Mouse (Mus musculus): Measurements from ENCODE around the gene Selenov. TPM values are rescaled to one million over a fixed set of nuclear protein-coding genes. Genes with fewer than 3 reads are reported as not detected.
"Not testable (repeated sequence)": the region's sequence is repeated elsewhere in the genome, so short reads cannot be mapped to it uniquely, and the experiment has no call there.

Selenov gene
- polyA plus RNA-seq, 1 experiment from 2014 or later = 0.41 TPM

DNA sequence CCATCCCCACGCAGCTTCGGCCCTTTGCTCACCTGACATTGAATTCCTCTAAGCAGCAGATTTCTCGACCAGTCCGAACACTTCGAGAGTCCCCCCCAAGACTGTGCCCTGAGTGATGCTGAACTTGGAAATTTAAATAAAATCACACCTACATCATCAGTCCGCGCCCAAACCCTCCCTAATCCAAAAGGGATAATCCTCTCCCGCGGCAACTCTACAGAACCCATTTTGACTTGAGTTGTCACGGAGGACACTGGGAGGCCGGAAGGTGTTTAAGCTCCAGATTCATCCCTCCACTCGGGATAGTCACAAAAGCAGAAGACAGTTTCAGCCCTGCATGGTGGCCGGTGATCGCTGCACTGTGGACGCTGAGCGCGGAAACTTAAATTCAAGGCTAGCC, 39.0 kb downstream of the Selenov start:
- Histone ChIP-seq H3K36me3 (replicated peaks) (no peaks in the 10 kb centered on the region), H3K4me1 (no peaks in the 10 kb centered on the region), H3K27ac (no peak overlapping the region), H3K27me3 (no peaks in the 10 kb centered on the region), H3K9ac (no peak overlapping the region), H3K4me2 (no peak overlapping the region), H3K9me3 (peaks cover 6% of the 10 kb centered on the region; the same call in 1 of the 2 replicates), H3K4me3 (replicated peaks) (no peak overlapping the region)
- WGBS = 92% methylated on average over 17 of the region's 17 CpGs
- ATAC-seq (ENCODE audit: low FRiP score) = no peak

DNA sequence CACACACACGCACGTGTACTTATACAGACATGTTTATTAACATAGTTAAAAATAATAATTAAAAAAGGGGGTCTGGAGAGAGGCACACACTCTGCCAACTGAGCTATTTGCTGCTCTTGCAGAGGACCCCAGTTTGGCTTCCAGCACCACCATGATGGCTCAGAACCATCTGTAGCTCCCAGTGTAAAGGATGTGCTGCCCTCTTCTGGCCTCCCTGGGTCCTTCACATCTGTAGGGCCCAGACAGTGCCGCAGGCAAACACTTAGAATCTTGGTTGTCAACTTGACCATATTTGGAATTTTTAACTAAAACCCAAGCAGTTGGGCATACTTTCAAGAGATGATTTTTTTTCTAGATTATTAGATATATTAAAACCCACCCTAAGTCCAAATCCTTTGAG, 42.0 kb downstream of the Selenov start:
- ATAC-seq (ENCODE audit: low FRiP score) = no peak
- Histone ChIP-seq H3K27ac (no peak overlapping the region), H3K4me2 (no peak overlapping the region), H3K9ac (no peak overlapping the region), H3K36me3 (replicated peaks) (no peaks in the 10 kb centered on the region), H3K4me1 (no peaks in the 10 kb centered on the region), H3K27me3 (no peaks in the 10 kb centered on the region), H3K9me3 (no peaks in the 10 kb centered on the region), H3K4me3 (replicated peaks) (no peak overlapping the region)
- WGBS = 85% methylated on average over 3 of the region's 3 CpGs

DNA sequence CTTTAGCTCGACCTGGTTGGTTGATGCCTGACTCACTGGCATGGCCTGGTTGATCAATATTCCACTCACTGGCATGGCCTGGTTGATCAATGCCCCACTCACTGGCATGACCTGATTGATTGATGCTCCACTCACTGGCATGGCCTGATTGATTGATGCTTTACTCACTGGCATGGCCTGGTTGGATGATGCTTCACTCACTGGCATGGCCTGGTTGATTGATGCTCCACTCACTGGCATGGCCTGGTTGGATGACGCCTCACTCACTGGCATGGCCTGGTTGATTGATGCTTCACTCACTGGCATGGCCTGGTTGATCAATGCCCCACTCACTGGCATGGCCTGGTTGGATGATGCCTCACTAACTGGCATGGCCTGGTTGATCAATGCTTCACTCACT, 47.0 kb downstream of the Selenov start:
- ATAC-seq (ENCODE audit: low FRiP score); H3K36me3 ChIP-seq (replicated peaks); H3K27me3 ChIP-seq; H3K4me3 ChIP-seq (replicated peaks); H3K4me1 ChIP-seq; H3K9me3 ChIP-seq; H3K27ac ChIP-seq; H3K9ac ChIP-seq; H3K4me2 ChIP-seq: not testable (repeated sequence)
- WGBS = 71% methylated on average over 2 of the region's 2 CpGs

Other genes starting within 250 kb of the Selenov start
- gene Psmc4, start 241.1 kb downstream of the Selenov start, polyA plus RNA-seq (2016; fragmentation: Nextera tagmentation; extraction: Ambion mirVana) = 374 and 379 TPM in 2 replicates
- gene Fcgbp, start 219.9 kb downstream of the Selenov start, polyA plus RNA-seq (2016; fragmentation: Nextera tagmentation; extraction: Ambion mirVana) = 0.20 and 0.26 TPM in 2 replicates
- 0.12 and 0.17 TPM in 2 replicates for gene 9530053A07Rik, start 161.7 kb downstream of the Selenov start, polyA plus RNA-seq (2016; fragmentation: Nextera tagmentation; extraction: Ambion mirVana)
- gene Fbl, start 121.5 kb downstream of the Selenov start, polyA plus RNA-seq (2016; fragmentation: Nextera tagmentation; extraction: Ambion mirVana) = 147 and 151 TPM in 2 replicates
- gene Dyrk1b, start 111.7 kb downstream of the Selenov start, polyA plus RNA-seq (2016; fragmentation: Nextera tagmentation; extraction: Ambion mirVana) = 16.9 and 17.4 TPM in 2 replicates
- 3.8 and 7.1 TPM in 2 replicates for gene Eid2, start 23.3 kb downstream of the Selenov start, polyA plus RNA-seq (2016; fragmentation: Nextera tagmentation; extraction: Ambion mirVana)
- 24.1 and 27.8 TPM in 2 replicates for gene Eid2b, start 13.4 kb downstream of the Selenov start, polyA plus RNA-seq (2016; fragmentation: Nextera tagmentation; extraction: Ambion mirVana)
- 42.9 and 43.5 TPM in 2 replicates for gene Dll3, start 11.1 kb upstream of the Selenov start, polyA plus RNA-seq (2016; fragmentation: Nextera tagmentation; extraction: Ambion mirVana)
- gene Timm50, start 20.9 kb upstream of the Selenov start, polyA plus RNA-seq (2016; fragmentation: Nextera tagmentation; extraction: Ambion mirVana) = 189 and 196 TPM in 2 replicates
- gene Supt5, start 47.6 kb upstream of the Selenov start, polyA plus RNA-seq (2016; fragmentation: Nextera tagmentation; extraction: Ambion mirVana) = 106 and 117 TPM in 2 replicates
- 594 and 628 TPM in 2 replicates for gene Rps16, start 59.5 kb upstream of the Selenov start, polyA plus RNA-seq (2016; fragmentation: Nextera tagmentation; extraction: Ambion mirVana)
- 67.0 and 69.7 TPM in 2 replicates for gene Plekhg2, start 81.4 kb upstream of the Selenov start, polyA plus RNA-seq (2016; fragmentation: Nextera tagmentation; extraction: Ambion mirVana)
- gene Zfp36, start 89.1 kb upstream of the Selenov start, polyA plus RNA-seq (2016; fragmentation: Nextera tagmentation; extraction: Ambion mirVana) = 5.1 and 5.5 TPM in 2 replicates
- gene Med29, start 101.5 kb upstream of the Selenov start, polyA plus RNA-seq (2016; fragmentation: Nextera tagmentation; extraction: Ambion mirVana) = 43.1 and 43.6 TPM in 2 replicates
- 84.6 and 86.2 TPM in 2 replicates for gene Paf1, start 101.8 kb upstream of the Selenov start, polyA plus RNA-seq (2016; fragmentation: Nextera tagmentation; extraction: Ambion mirVana)
- 3.4 and 4.5 TPM in 2 replicates for gene Gmfg, start 146.3 kb upstream of the Selenov start, polyA plus RNA-seq (2016; fragmentation: Nextera tagmentation; extraction: Ambion mirVana)
- gene Lrfn1, start 160.8 kb upstream of the Selenov start, polyA plus RNA-seq (2016; fragmentation: Nextera tagmentation; extraction: Ambion mirVana) = 6.7 and 8.8 TPM in 2 replicates
- gene Ifnl2, start 219.3 kb upstream of the Selenov start, polyA plus RNA-seq (2016; fragmentation: Nextera tagmentation; extraction: Ambion mirVana) = not detected in 2 replicates
- not detected in 2 replicates for gene Ifnl3, start 231.7 kb upstream of the Selenov start, polyA plus RNA-seq (2016; fragmentation: Nextera tagmentation; extraction: Ambion mirVana)
- gene Sycn, start 249.7 kb upstream of the Selenov start, polyA plus RNA-seq (2016; fragmentation: Nextera tagmentation; extraction: Ambion mirVana) = not detected in 2 replicates